Mouse (Mus musculus) embryo, embryonic 10.5 days (tissue): Measurements from ENCODE around the gene Map2k7.

Source experiments
- DNase-seq: peaks from one replicate; pipeline ENCODE4 v3.0.0-alpha.2; 2015; ENCODE audit warnings: low spot score

Gene Map2k7

DNA sequence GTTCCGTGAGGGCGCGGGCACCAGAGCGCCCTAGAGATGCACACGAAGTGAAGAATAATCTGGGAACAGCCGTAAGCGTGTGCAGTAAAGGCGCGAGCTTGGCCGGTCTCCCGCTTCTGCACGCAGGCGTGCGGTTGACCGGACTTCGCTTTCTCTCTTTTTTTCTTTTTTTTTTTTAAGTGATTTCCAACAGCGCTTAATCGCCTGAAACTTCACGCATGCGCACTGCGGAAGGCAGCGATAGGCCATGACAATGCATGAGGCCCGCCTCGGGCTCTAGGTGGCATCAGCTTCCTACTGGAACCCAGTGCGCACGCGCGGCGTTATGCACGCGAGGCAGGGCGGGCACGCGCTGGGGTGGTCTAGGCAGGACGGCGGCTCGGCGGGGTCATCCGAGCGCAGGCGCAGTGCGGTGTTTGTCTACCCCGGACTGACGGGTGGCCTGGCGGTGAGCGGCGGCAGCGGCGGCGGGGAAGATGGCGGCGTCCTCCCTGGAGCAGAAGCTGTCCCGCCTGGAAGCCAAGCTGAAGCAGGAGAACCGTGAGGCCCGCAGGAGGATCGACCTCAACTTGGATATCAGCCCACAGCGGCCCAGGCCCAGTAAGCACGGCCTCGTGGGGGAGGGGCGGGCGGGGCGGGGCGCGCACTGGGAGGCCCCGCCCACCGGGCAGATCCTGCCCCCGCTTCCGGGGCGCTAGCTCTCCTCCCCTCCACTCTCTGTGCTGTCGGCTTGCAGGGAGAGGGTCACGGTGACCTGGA lies at the start of gene Map2k7, which contains the start of gene Gm49320:
Map2k7 (plus strand) TSS at position 307 of the 759 bp plus-strand sequence.
Gm49320 (plus strand) TSS at position 432 of the 759 bp plus-strand sequence.
- DNase-seq = peak; percentile 100

GRCm38 (mm10) chr8:4189031-4189722 lies 49.4 kb upstream of the Map2k7 start:
- DNase-seq = no peak

DNA sequence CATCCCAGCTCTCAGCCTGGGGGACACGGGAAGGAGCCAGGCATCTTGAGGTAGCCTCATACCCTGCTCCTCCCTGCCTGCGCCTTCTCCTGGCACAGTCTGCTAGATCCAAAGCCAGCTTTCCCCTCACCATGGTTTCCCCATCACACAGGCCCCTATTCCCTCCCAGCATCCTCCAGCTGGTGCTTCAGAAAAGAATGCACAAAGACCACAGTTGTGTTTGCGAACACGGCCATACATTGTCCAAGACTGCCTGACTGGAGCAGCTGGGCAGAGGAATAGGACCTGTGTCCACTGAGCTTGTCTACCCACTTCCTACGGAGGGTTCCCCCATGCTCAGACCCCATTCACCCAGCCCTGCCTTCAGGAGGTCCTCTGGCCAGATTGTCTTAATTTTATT lies 46.2 kb upstream of the Map2k7 start:
- no peak for DNase-seq

- DNase-seq = peak; percentile 91
Measured at GRCm38 (mm10) chr8:4192807-4193587, 45.5 kb upstream of the Map2k7 start.

- no peak for DNase-seq
Measured at GRCm38 (mm10) chr8:4193588-4193894, 45.0 kb upstream of the Map2k7 start.

- no peak for DNase-seq
Measured at GRCm38 (mm10) chr8:4201321-4201720, 37.2 kb upstream of the Map2k7 start.

- DNase-seq = peak; percentile 17
Measured at GRCm38 (mm10) chr8:4205246-4206123, 33.1 kb upstream of the Map2k7 start.

- DNase-seq = peak; percentile 44
Measured at GRCm38 (mm10) chr8:4206182-4207015, 32.1 kb upstream of the Map2k7 start.

- no peak for DNase-seq
Measured at GRCm38 (mm10) chr8:4207016-4207350, 31.6 kb upstream of the Map2k7 start.

- DNase-seq = no peak
Measured at GRCm38 (mm10) chr8:4211097-4211496, 27.4 kb upstream of the Map2k7 start.

DNA sequence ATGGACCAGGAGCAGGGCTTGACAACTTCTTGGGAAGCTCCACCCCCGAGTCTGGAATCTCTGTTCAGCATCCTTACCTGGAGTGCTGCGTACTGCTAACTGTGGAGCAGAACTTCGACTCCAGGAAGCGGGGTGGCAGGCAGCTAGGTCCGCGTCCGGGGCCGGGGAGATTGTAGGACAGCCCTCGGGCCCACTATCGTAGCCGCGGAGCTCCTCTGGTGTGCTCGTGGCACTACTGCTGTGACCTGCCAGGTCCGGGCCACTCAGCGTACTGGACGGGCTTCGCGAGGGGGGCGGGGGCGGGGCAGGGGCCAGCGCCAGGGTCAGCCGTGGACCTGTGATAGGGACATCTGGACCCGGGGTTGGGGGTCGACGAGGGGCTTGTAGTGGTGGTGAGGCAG lies 25.7 kb upstream of the Map2k7 start:
- peak; percentile 42 for DNase-seq

DNA sequence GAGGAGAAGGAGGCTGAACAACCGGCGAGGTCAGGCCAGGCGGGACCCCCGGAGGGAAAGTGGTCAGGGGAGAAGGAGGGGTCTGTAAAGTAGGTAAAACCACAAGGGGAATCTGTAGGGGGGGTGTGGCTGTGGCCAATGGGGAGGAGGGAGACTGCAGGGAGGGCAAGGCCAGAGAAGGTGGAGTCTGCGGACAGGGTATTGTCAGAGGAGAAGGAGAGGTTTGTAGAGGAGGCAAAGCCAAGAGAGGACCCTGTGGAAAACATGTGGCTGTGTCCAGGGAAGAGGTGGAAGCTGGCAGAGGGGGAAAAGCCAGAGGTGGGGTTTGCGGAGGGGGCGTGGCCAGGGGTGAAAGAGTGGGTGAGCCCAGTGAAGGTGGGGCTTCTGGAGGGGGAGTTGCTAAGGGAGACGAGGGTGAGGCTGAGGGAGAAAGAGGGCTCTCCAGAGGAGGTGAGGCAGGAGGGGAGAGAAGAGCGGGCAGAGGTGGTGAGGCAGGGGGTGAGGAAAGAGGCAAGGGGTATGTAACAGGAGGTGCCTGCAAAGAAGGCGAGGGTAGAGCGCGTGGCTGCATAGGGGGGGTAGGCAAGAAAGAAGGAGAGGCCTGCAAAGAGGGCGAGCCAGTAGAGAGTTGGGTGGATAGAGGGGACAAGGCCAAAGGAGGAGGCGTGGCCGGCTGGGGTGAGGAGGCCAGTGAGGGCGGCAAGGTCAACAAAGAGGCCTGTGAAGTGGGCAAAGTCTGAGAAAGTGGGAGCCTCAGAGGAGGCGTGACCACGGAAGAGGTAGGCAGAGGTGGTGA lies 25.1 kb upstream of the Map2k7 start:
- peak; percentile 55 for DNase-seq

- peak; percentile 72 for DNase-seq
Measured at GRCm38 (mm10) chr8:4214006-4214980, 24.2 kb upstream of the Map2k7 start.

GRCm38 (mm10) chr8:4216296-4216695 lies 22.2 kb upstream of the Map2k7 start:
- DNase-seq = peak; percentile 24

- peak; percentile 81 for DNase-seq
Measured at GRCm38 (mm10) chr8:4216791-4217621, 21.5 kb upstream of the Map2k7 start, which contains the start of gene Prr36. Prr36 (minus strand) TSS chr8:4217459.

- DNase-seq = no peak
Measured at GRCm38 (mm10) chr8:4219617-4220016, 18.9 kb upstream of the Map2k7 start.

DNA sequence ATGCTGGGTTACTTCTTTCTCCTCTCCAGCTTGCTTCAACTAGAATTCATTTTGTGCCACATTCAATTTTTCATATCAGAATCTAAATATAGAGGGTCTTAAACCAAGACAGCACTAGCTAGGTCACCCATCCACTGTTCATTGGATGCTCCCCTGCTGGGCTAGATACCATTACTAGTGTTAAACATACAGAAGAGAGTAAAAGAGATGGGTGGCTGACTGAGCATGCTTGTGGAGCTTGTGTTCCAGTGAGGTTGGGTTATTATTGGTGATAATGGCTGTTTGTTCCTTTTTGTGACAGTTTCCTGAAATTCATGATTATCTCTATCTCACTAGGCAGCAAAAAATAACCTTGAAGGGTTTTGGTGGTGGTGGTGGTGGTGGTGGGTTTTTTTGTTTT lies 16.5 kb upstream of the Map2k7 start:
- no peak for DNase-seq

DNA sequence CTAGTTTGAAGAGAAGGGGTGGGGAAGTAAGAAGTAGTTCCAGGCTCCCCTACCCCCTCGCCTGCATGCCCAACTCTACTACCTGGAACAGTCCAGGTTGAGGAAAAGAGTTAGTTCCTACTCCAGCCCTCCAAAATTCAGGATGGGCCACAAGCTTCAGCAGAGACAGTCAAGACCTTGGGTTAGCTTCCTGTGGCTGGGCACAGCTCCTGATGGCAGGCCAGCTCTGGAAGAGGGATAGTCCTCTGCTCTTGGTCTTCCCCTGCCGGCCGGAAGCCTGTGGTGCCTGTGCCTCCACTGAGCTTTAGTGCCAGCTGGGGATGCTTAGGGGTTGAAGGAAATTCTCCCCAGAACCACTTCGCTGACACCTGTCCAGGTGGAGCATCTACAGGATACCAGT lies 12.2 kb upstream of the Map2k7 start:
- no peak for DNase-seq
